Comparison of ENCODE assay signal across 8 mouse cellular contexts in the genomic region with DNA sequence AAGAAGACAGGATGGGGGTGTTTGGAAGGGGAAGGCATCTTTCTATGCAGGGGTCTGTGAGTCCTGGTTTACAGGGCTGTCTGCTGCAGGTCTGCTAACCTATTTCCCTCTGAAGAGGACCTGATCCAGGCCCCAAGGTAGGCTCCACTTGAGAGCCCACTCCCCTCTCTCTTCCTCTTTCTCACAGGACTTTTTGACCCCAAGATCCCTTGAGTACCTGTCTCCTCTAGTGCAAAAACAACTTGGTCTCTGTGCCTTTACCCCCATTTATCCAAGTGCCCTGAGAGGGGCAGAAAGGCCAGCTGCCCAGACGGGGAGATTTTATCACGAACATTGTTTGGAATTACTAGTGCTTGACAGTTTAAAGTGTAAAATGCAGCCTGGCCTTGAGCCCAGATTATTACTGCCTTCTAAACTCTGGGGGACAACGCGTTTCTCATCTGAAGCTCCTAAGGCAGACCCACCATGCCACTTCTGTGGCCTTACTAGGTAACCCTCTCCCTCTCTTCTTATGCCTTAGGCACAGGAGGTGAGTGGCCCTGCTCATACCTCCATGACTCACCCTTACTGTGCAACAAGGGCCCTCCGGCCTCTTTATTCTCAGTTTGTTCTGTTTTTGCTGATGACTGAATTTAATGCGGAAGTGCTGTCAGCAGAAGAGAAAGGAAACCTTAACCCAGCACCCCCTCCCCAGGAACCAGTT.
DNase-seq lines count a peak whose midpoint lies in the region; ATAC-seq lines count a peak whose summit lies in the region.

No protein-coding gene starts in this region.

- H3K4me1 ChIP-seq in hindbrain, embryonic 16.5 days (ENCODE audit: control insufficient read depth, insufficient read depth, low read depth, low read length), result peaks cover 28% of the 10 kb centered on the region
- peaks cover 83% of the 10 kb centered on the region for H3K4me1 ChIP-seq in liver, embryonic 13.5 days (replicated peaks)
- peaks cover 49% of the 10 kb centered on the region for H3K4me1 ChIP-seq in neural tube, embryonic 12.5 days

- H3K27ac ChIP-seq in hindbrain, embryonic 16.5 days (ENCODE audit: low read depth, low read length), result peak overlapping the region; percentile 88; the same call in 1 of the 2 replicates
- peak overlapping the region; percentile 92 for H3K27ac ChIP-seq in liver, embryonic 13.5 days
- peak overlapping the region; percentile 94; the same call in 1 of the 2 replicates for H3K27ac ChIP-seq in neural tube, embryonic 12.5 days

- no peak overlapping the region for H3K4me2 ChIP-seq in hindbrain, embryonic 16.5 days (ENCODE audit: low read length)
- no peak overlapping the region for H3K4me2 ChIP-seq in liver, embryonic 13.5 days
- no peak overlapping the region for H3K4me2 ChIP-seq in neural tube, embryonic 12.5 days (replicated peaks)

- peak overlapping the region; percentile 11 for H3K9ac ChIP-seq in hindbrain, embryonic 16.5 days (ENCODE audit: low read depth, low read length)
- peak overlapping the region; percentile 1; the same call in 1 of the 2 replicates for H3K9ac ChIP-seq in liver, embryonic 13.5 days
- H3K9ac ChIP-seq in neural tube, embryonic 12.5 days, result no peak overlapping the region

- no peaks in the 10 kb centered on the region for H3K36me3 ChIP-seq in hindbrain, embryonic 16.5 days (ENCODE audit: control insufficient read depth, insufficient read depth, low read length)
- no peaks in the 10 kb centered on the region for H3K36me3 ChIP-seq in liver, embryonic 13.5 days
- no peaks in the 10 kb centered on the region for H3K36me3 ChIP-seq in neural tube, embryonic 12.5 days

- H3K4me3 ChIP-seq in hindbrain, embryonic 16.5 days (ENCODE audit: low read length), result no peak overlapping the region
- no peak overlapping the region for H3K4me3 ChIP-seq in liver, embryonic 13.5 days (replicated peaks)
- no peak overlapping the region for H3K4me3 ChIP-seq in neural tube, embryonic 12.5 days

- ATAC-seq in hindbrain, embryonic 16.5 days, result no peak
- ATAC-seq in liver, embryonic 13.5 days (ENCODE audit: low read depth), result no peak
- ATAC-seq in neural tube, embryonic 12.5 days (ENCODE audit: low FRiP score, low read depth), result no peak
- no peak for ATAC-seq in frontal cortex, adult (ENCODE audit: low TSS enrichment)

- 57% methylated on average over 6 of the region's 6 CpGs for WGBS in hindbrain, embryonic 16.5 days
- WGBS in liver, embryonic 13.5 days (ENCODE audit: insufficient replicate concordance), result 41% methylated on average over 6 of the region's 6 CpGs
- WGBS in neural tube, embryonic 12.5 days, result 79% methylated on average over 6 of the region's 6 CpGs

- H3K9me3 ChIP-seq in hindbrain, embryonic 16.5 days (ENCODE audit: control insufficient read depth, low read length), result no peaks in the 10 kb centered on the region
- no peaks in the 10 kb centered on the region for H3K9me3 ChIP-seq in liver, embryonic 13.5 days (replicated peaks)
- no peaks in the 10 kb centered on the region for H3K9me3 ChIP-seq in neural tube, embryonic 12.5 days

- H3K27me3 ChIP-seq in hindbrain, embryonic 16.5 days (replicated peaks; ENCODE audit: control insufficient read depth, insufficient read depth, low read length), result no peaks in the 10 kb centered on the region
- H3K27me3 ChIP-seq in liver, embryonic 13.5 days, result no peaks in the 10 kb centered on the region
- no peaks in the 10 kb centered on the region for H3K27me3 ChIP-seq in neural tube, embryonic 12.5 days (replicated peaks)

- peak; percentile 45 for DNase-seq in CD4-positive helper T cell, adult 2 months (ENCODE audit: low read depth, low spot score)
- peak; percentile 21 for DNase-seq in brain, adult 2 months (ENCODE audit: low read depth, low spot score)
- DNase-seq in liver, embryonic 13.5 days, result no peak
- no peak for DNase-seq in spleen, adult 18-20 months
- no peak for DNase-seq in testis, postnatal 10 days (ENCODE audit: low spot score)

Comparison
In these comparisons a context has a peak if more than half of its experiments do, and no peak if none do; other contexts are left out.
1. DNase-seq: peak in CD4-positive helper T cell, adult 2 months (single experiment) and brain, adult 2 months (single experiment); none in liver, embryonic 13.5 days (single experiment), spleen, adult 18-20 months (0 of 2) and testis, postnatal 10 days (single experiment).
2. Peak in every context shown above with its lines, with median percentiles within 50 percentile points of each other: H3K27ac ChIP-seq.